Mouse (Mus musculus) testis, adult 2 months (tissue): Measurements from ENCODE around the gene Uspl1. TPM values are rescaled to one million over a fixed set of nuclear protein-coding genes. Genes with fewer than 3 reads are reported as not detected.
A peak's percentile ranks its signal among the peaks of the same experiment; 100 is the strongest.

ENCODE experiments used
- H3K27ac ChIP-seq: fragments of 200-500 bp; 2 replicates; pipeline ENCODE4 v1.5.1; 2012; ENCODE audit warnings: low read depth, low read length; ENCODE audit not compliant: control insufficient read depth, insufficient read depth
- H3K27me3 ChIP-seq: fragments of 200-500 bp; 2 replicates; pipeline ENCODE4 v1.6.1; 2012; ENCODE audit warnings: mild to moderate bottlenecking, low read length, moderate library complexity; ENCODE audit not compliant: control insufficient read depth, insufficient read depth
- H3K36me3 ChIP-seq: fragments of 200-500 bp; 2 replicates; pipeline ENCODE4 v1.6.1; 2012; ENCODE audit warnings: mild to moderate bottlenecking, low read length; ENCODE audit not compliant: control insufficient read depth, insufficient read depth
- H3K4me1 ChIP-seq: fragments of 200-500 bp; 2 replicates; pipeline ENCODE4 v1.6.1; 2012; ENCODE audit warnings: low read length; ENCODE audit not compliant: control insufficient read depth, insufficient read depth
- H3K4me3 ChIP-seq: fragments of 200-500 bp; 2 replicates; pipeline ENCODE4 v1.5.1; 2012; ENCODE audit warnings: low read depth, mild to moderate bottlenecking, low read length, moderate library complexity, mixed read lengths; ENCODE audit not compliant: control insufficient read depth
- CTCF ChIP-seq: fragments of 200-500 bp; IDR thresholded peaks from 2 replicates; pipeline ENCODE4 v1.5.1; 2012; ENCODE audit warnings: low read depth, mild to moderate bottlenecking, inconsistent platforms, low read length, moderate library complexity; ENCODE audit not compliant: control insufficient read depth, insufficient read depth, insufficient replicate concordance
- POLR2A ChIP-seq: fragments of 200-500 bp; IDR thresholded peaks from 2 replicates; pipeline ENCODE4 v1.6.1; 2012; ENCODE audit warnings: low read depth, mild to moderate bottlenecking, inconsistent platforms, low read length, moderate library complexity; ENCODE audit not compliant: control insufficient read depth
- polyA plus RNA-seq: library from polyadenylated mRNA; depleted of rRNA; stranded (reverse); fragments of >200 nt; gene quantifications from 2 replicates; pipeline ENCODE4 v1.2.3, GENCODE M21; 2012

The Uspl1 gene
- polyA plus RNA-seq, 1 experiment = 17.9 TPM

DNA sequence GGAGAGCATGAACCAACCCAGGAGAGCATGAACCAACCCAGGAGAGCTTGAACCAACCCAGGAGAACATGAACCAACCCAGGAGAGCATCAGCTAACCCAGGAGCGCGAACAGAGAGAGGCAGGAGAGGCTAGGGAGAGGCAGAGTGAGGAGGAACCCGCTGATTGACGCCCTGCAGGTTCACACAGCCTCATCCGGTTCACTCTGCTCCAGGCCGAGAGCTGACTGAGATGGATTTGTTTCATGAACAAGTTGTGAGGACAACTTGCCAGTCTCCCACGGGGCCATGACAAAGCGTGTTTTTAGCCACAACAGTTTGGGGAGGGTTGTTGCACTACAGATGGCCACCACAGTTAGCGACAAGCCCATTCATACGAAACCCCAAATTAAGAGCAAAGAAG is 11.9 kb upstream of the Uspl1 start:
- TF ChIP-seq CTCF = no peak
- no peak for TF ChIP-seq POLR2A
- no peaks in the 10 kb centered on the region for H3K4me1 ChIP-seq
- H3K27ac ChIP-seq = no peak overlapping the region
- H3K36me3 ChIP-seq = no peaks in the 10 kb centered on the region
- no peaks in the 10 kb centered on the region for H3K27me3 ChIP-seq
- H3K4me3 ChIP-seq = no peak overlapping the region

DNA sequence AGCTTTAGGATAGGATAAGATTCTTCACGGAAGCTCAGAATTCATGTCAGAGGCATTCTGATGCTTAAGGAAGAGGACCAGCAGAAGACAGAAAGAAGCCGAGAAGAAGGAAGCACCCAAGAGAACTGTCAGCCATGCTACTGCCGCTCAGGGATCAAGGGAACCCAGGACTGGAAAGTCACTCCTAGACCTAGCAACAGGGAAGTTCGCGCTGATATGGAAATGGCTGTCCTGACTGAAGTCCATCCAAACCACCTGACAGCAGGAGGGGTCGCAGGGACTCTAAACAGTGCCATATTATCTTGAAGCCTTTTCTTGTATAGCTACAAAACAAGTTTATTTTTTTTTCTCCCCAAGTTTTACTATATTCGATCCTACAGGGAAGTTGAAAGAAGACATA is 9.6 kb upstream of the Uspl1 start:
- no peak overlapping the region for H3K27ac ChIP-seq
- H3K27me3 ChIP-seq = no peaks in the 10 kb centered on the region
- no peak overlapping the region for H3K4me3 ChIP-seq
- no peaks in the 10 kb centered on the region for H3K4me1 ChIP-seq
- TF ChIP-seq POLR2A (no peak), CTCF (no peak)
- H3K36me3 ChIP-seq = no peaks in the 10 kb centered on the region

DNA sequence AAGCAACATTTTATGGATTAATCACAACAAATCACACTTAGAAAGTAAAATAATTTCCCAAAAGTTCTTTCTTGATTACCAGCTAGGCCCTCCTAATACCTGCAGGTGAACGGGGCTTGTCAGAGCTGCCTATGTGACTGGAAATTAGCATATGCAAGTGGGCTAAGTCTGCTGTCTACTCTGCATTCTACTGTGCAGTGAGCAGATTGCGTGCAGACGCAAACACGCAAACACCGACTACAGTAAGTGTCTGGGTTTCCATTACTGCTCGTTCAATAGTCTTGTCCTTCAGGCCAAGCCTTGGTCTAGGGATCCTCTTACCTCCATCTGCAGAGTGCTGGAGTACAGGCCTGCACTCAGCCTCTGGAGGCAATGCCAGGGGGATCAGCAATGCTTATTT is 8.4 kb upstream of the Uspl1 start:
- TF ChIP-seq CTCF = no peak
- TF ChIP-seq POLR2A = no peak
- H3K27ac ChIP-seq = no peak overlapping the region
- no peak overlapping the region for H3K4me3 ChIP-seq

DNA sequence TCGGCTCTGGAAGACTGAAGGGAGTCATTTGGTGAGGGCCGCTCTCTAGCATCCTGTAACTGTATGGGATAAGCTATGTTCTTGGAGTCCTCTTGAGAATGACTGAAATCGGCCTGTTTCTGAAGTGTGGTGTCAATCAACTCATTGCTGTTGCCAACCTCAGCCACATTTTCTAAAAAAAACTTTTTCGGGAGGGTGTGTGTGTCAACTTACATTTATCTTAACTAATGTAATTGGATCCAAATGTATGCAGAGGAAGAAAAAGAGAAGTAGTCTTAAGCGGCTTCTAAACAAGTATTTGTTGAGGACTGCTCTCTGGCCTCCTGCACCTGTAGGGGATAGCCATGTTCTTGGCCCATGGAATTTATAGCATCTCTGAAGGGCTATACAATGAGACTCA is 6.1 kb upstream of the Uspl1 start:
- H3K27me3 ChIP-seq = no peaks in the 10 kb centered on the region
- no peaks in the 10 kb centered on the region; the same call in 1 of the 2 replicates for H3K36me3 ChIP-seq
- TF ChIP-seq CTCF (no peak), POLR2A (no peak)
- peaks cover 4% of the 10 kb centered on the region; the same call in 1 of the 2 replicates for H3K4me1 ChIP-seq
- no peak overlapping the region for H3K4me3 ChIP-seq
- no peak overlapping the region for H3K27ac ChIP-seq

More for the DNA sequence above, 8.4 kb upstream of the Uspl1 start:
- no peaks in the 10 kb centered on the region for H3K27me3 ChIP-seq
- peaks cover 2% of the 10 kb centered on the region; the same call in 1 of the 2 replicates for H3K4me1 ChIP-seq
- H3K36me3 ChIP-seq = no peaks in the 10 kb centered on the region

DNA sequence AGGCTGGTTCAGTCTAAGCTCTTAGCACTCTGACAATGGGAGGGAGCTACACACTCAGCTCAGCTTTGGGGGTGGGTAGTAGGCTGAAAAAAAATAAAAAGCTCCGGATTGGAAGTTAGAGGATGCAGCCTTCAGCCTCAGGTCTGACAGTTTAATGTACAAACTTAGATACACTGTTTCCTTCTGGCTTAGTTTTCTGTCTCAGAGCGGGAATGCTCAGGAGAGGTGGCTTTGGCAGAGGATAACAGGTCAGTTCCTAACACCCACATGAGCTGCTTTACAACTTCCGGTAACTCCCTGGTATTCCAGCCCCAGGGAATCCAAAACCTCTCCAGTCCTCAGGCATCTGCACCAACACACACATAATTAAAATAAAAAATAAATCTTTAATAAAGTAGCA is 4.3 kb upstream of the Uspl1 start:
- Histone ChIP-seq H3K4me3 (no peak overlapping the region), H3K36me3 (no peaks in the 10 kb centered on the region; the same call in 1 of the 2 replicates), H3K27ac (no peak overlapping the region), H3K27me3 (no peaks in the 10 kb centered on the region), H3K4me1 (peaks cover 4% of the 10 kb centered on the region; the same call in 1 of the 2 replicates)
- TF ChIP-seq CTCF = no peak
- no peak for TF ChIP-seq POLR2A

DNA sequence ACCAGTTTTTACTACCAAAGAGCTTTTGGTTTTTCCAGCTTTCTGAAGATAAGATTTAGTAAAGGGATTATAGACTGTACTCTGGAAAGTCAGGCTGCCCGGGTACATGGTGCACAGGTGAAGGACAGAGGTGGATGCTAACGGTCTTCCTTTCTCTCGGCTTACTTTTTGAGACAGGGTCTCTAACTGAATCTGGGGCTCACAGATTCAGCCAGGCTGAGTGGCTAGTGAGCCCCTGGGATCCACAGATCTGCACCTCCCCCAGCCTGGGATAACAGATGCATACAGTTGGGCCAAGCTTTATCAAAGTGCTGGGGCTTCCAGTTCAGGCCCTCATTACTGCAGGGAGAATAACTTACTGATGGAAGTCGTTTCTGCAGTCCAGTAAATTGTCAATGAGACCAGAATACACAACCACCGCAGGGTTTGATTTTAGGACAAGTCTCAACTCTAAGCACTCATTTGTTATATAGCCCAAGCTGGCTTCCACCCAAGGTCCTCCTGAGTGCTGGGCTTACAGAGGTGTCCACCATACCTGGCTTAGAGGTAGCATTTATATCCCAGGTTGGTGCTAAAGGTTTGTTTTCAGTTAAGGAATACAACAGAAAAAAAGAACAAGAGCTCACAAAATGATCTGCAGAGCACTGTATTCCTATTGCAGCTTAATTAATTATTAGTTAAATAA is 1.8 kb upstream of the Uspl1 start:
- no peaks in the 10 kb centered on the region; the same call in 1 of the 2 replicates for H3K36me3 ChIP-seq
- H3K4me3 ChIP-seq = peak overlapping the region; percentile 61
- no peak overlapping the region for H3K27ac ChIP-seq
- no peak for TF ChIP-seq POLR2A
- TF ChIP-seq CTCF = no peak
- peaks cover 8% of the 10 kb centered on the region; the same call in 1 of the 2 replicates for H3K4me1 ChIP-seq
- H3K27me3 ChIP-seq = no peaks in the 10 kb centered on the region

DNA sequence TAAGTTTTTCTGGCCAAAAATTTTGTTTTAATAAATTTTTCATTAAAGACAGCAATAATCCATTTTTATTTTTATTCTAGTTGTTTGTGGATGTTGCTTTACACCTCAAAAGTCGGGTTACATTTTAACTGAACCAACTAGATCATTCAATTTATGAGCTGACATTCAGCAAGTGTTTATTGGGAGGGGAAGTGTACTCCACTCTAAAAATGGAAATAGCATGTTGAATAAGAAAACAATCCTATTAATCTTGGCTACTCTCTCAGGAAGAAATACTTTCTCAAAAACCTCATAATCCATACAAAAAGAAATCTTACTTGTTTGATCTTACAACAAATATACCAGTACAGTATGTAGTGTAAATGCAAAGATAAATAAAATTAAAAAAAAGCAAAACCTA is 1.0 kb upstream of the Uspl1 start:
- H3K4me1 ChIP-seq = peaks cover 8% of the 10 kb centered on the region; the same call in 1 of the 2 replicates
- H3K36me3 ChIP-seq = no peaks in the 10 kb centered on the region; the same call in none of the 2 replicates
- no peaks in the 10 kb centered on the region for H3K27me3 ChIP-seq
- no peak overlapping the region for H3K27ac ChIP-seq
- H3K4me3 ChIP-seq = no peak overlapping the region
- TF ChIP-seq CTCF (no peak), POLR2A (no peak)
